Mouse (Mus musculus) bone marrow macrophage, adult 2 months (primary cell): Measurements from ENCODE around the gene Bcl2.

Experiments used
- CTCF ChIP-seq: IDR thresholded peaks from 2 replicates; pipeline ENCODE4 v1.5.1; 2012; ENCODE audit warnings: low read depth, mild to moderate bottlenecking, low read length, moderate library complexity
- POLR2A ChIP-seq: IDR thresholded peaks from 2 replicates; pipeline ENCODE4 v1.6.1; 2012; ENCODE audit warnings: mild to moderate bottlenecking, low read depth, low read length, borderline replicate concordance

- no peak for TF ChIP-seq CTCF
- no peak for TF ChIP-seq POLR2A
These were observed 28.9 kb upstream of the Bcl2 start for GRCm38 (mm10) chr1:106742980-106743379.
